Mouse (Mus musculus) midbrain, embryonic 11.5 days (tissue): ENCODE data around the gene Ly6c2. TPM values are rescaled to one million over a fixed set of nuclear protein-coding genes. Genes with fewer than 3 reads are reported as not detected.
A peak's percentile ranks its signal among the peaks of the same experiment; 100 is the strongest.
"Not testable (repeated sequence)": the region's sequence is repeated elsewhere in the genome, so short reads cannot be mapped to it uniquely, and the experiment has no call there.

Source experiments
- ATAC-seq: fragments of 200-750 bp; cut with Nextera tagmentation; 2 replicates; pipeline ENCODE4 v1.8.0; 2017; ENCODE audit warnings: moderate TSS enrichment, moderate library complexity; ENCODE audit not compliant: low FRiP score
- DNase-seq: peaks from one replicate; pipeline ENCODE4 v3.0.0; 2015; ENCODE audit warnings: low spot score; ENCODE audit errors: missing footprints
- H3K27ac ChIP-seq: fragments of 300-500 bp; sonication (generic); 2 replicates; pipeline ENCODE4 v1.5.1; 2014; ENCODE audit warnings: low read depth, low read length
- H3K27me3 ChIP-seq: fragments of 300-500 bp; sonication (generic); 2 replicates; pipeline ENCODE4 v1.6.1; 2014; ENCODE audit warnings: mild to moderate bottlenecking, low read length, moderate library complexity, mixed read lengths; ENCODE audit not compliant: control insufficient read depth, insufficient read depth
- H3K36me3 ChIP-seq: fragments of 300-500 bp; sonication (generic); 2 replicates; pipeline ENCODE4 v1.6.1; 2014; ENCODE audit warnings: mild to moderate bottlenecking, low read length, moderate library complexity, mixed read lengths; ENCODE audit not compliant: control insufficient read depth, insufficient read depth
- H3K4me1 ChIP-seq: fragments of 300-500 bp; sonication (generic); 2 replicates; pipeline ENCODE4 v1.6.1; 2014; ENCODE audit warnings: low read length; ENCODE audit not compliant: control insufficient read depth, insufficient read depth
- H3K4me2 ChIP-seq: fragments of 300-500 bp; sonication (generic); 2 replicates; pipeline ENCODE4 v1.6.1; 2014; ENCODE audit warnings: mild to moderate bottlenecking, moderate library complexity
- H3K4me3 ChIP-seq: fragments of 300-500 bp; sonication (generic); 2 replicates; pipeline ENCODE4 v1.5.1; 2014; ENCODE audit warnings: low read depth, low read length
- H3K9ac ChIP-seq: fragments of 300-500 bp; sonication (generic); 2 replicates; pipeline ENCODE4 v1.6.1; 2014; ENCODE audit warnings: low read length
- H3K9me3 ChIP-seq: fragments of 300-500 bp; sonication (generic); 2 replicates; pipeline ENCODE4 v1.6.1; 2016; ENCODE audit warnings: low read length; ENCODE audit not compliant: control insufficient read depth
- WGBS: fragments of 180-500 bp; shearing (Covaris S2); extraction: QIAGEN DNeasy Blood & Tissue Kit; methylation state at CpG from one replicate; pipeline ENCODE4 v1.1.7; 2014; 5-methylcytosine and 5-hydroxymethylcytosine counted together
- polyA plus RNA-seq: library from polyadenylated mRNA; unstranded; fragments of >200 nt; fragmentation: Nextera tagmentation; extraction: Ambion mirVana; gene quantifications from 2 replicates; pipeline ENCODE4 v1.2.1, GENCODE M21; 2014

The Ly6c2 gene
- polyA plus RNA-seq, 1 experiment from 2014 or later: not detected

GRCm38 (mm10) chr15:75120066-75120465 lies 8.3 kb upstream of the Ly6c2 start:
- Histone ChIP-seq H3K9me3 (no peaks in the 10 kb centered on the region), H3K27ac (no peak overlapping the region), H3K4me2 (no peak overlapping the region), H3K36me3 (no peaks in the 10 kb centered on the region), H3K27me3 (no peaks in the 10 kb centered on the region), H3K4me3 (no peak overlapping the region), H3K9ac (no peak overlapping the region), H3K4me1 (no peaks in the 10 kb centered on the region)
- no peak for DNase-seq
- 27% methylated on average over 2 of the region's 2 CpGs for WGBS
- no peak for ATAC-seq

- H3K27me3 ChIP-seq, H3K9me3 ChIP-seq, H3K4me2 ChIP-seq, H3K36me3 ChIP-seq, H3K9ac ChIP-seq, H3K4me3 ChIP-seq, H3K4me1 ChIP-seq, H3K27ac ChIP-seq, ATAC-seq: not testable (repeated sequence)
- peak; percentile 92 for DNase-seq
- 20% methylated on average over 5 of the region's 7 CpGs for WGBS
Observed at GRCm38 (mm10) chr15:75118742-75119141, 7.0 kb upstream of the Ly6c2 start.

- H3K27ac ChIP-seq, H3K4me2 ChIP-seq, H3K4me1 ChIP-seq, H3K4me3 ChIP-seq, H3K9ac ChIP-seq, H3K36me3 ChIP-seq, ATAC-seq, H3K9me3 ChIP-seq, DNase-seq, H3K27me3 ChIP-seq: not testable (repeated sequence)
- 94% methylated on average over 5 of the region's 5 CpGs for WGBS
Observed at GRCm38 (mm10) chr15:75117481-75117880, 5.7 kb upstream of the Ly6c2 start.

GRCm38 (mm10) chr15:75116525-75116924 lies 4.8 kb upstream of the Ly6c2 start:
- H3K4me3 ChIP-seq: no peak overlapping the region
- H3K9me3 ChIP-seq: no peaks in the 10 kb centered on the region
- H3K36me3 ChIP-seq: no peaks in the 10 kb centered on the region
- no peak overlapping the region for H3K9ac ChIP-seq
- ATAC-seq (no peak), DNase-seq (no peak)
- H3K27me3 ChIP-seq: no peaks in the 10 kb centered on the region
- H3K27ac ChIP-seq: no peak overlapping the region
- no peak overlapping the region for H3K4me2 ChIP-seq
- no peaks in the 10 kb centered on the region for H3K4me1 ChIP-seq
- WGBS: 90% methylated on average over 2 of the region's 2 CpGs

GRCm38 (mm10) chr15:75110424-75110823 lies 1.3 kb downstream of the Ly6c2 start:
- H3K4me2 ChIP-seq, H3K4me3 ChIP-seq, H3K27me3 ChIP-seq, H3K4me1 ChIP-seq, H3K9ac ChIP-seq, H3K9me3 ChIP-seq, ATAC-seq, DNase-seq, H3K27ac ChIP-seq, H3K36me3 ChIP-seq: not testable (repeated sequence)
- WGBS: 66% methylated on average over 2 of the region's 5 CpGs

- Histone ChIP-seq H3K9ac (no peak overlapping the region), H3K27me3 (no peaks in the 10 kb centered on the region), H3K27ac (no peak overlapping the region), H3K36me3 (no peaks in the 10 kb centered on the region), H3K9me3 (no peaks in the 10 kb centered on the region), H3K4me1 (no peaks in the 10 kb centered on the region), H3K4me3 (no peak overlapping the region), H3K4me2 (no peak overlapping the region)
- DNase-seq (no peak), ATAC-seq (no peak)
- WGBS: 91% methylated on average over 10 of the region's 10 CpGs
Observed at GRCm38 (mm10) chr15:75099261-75099660, 12.5 kb downstream of the Ly6c2 start.

- ATAC-seq, H3K9ac ChIP-seq: not testable (repeated sequence)
- WGBS: 12% methylated on average over 2 of the region's 2 CpGs
Observed at GRCm38 (mm10) chr15:75088041-75088440, 23.7 kb downstream of the Ly6c2 start.

GRCm38 (mm10) chr15:75069965-75070364 lies 41.8 kb downstream of the Ly6c2 start:
- DNase-seq: no peak
- no peak for ATAC-seq
- no peaks in the 10 kb centered on the region for H3K9me3 ChIP-seq
- H3K36me3 ChIP-seq: no peaks in the 10 kb centered on the region
- no peaks in the 10 kb centered on the region for H3K4me1 ChIP-seq
- 93% methylated on average over 4 of the region's 4 CpGs for WGBS
- H3K9ac ChIP-seq: no peak overlapping the region
- H3K27ac ChIP-seq: no peak overlapping the region
- no peaks in the 10 kb centered on the region for H3K27me3 ChIP-seq
- no peak overlapping the region for H3K4me2 ChIP-seq
- H3K4me3 ChIP-seq: no peak overlapping the region

More at GRCm38 (mm10) chr15:75088041-75088440, 23.7 kb downstream of the Ly6c2 start:
- DNase-seq, H3K27me3 ChIP-seq, H3K27ac ChIP-seq, H3K9me3 ChIP-seq, H3K4me3 ChIP-seq, H3K36me3 ChIP-seq, H3K4me2 ChIP-seq, H3K4me1 ChIP-seq: not testable (repeated sequence)

- H3K4me2 ChIP-seq, H3K4me1 ChIP-seq, H3K9me3 ChIP-seq, H3K36me3 ChIP-seq, H3K4me3 ChIP-seq, H3K27me3 ChIP-seq, H3K9ac ChIP-seq, H3K27ac ChIP-seq, ATAC-seq: not testable (repeated sequence)
- DNase-seq: peak; percentile 94
- 33% methylated on average over 6 of the region's 6 CpGs for WGBS
Observed at GRCm38 (mm10) chr15:75062030-75062574, 49.7 kb downstream of the Ly6c2 start.
